In the genomic region with DNA sequence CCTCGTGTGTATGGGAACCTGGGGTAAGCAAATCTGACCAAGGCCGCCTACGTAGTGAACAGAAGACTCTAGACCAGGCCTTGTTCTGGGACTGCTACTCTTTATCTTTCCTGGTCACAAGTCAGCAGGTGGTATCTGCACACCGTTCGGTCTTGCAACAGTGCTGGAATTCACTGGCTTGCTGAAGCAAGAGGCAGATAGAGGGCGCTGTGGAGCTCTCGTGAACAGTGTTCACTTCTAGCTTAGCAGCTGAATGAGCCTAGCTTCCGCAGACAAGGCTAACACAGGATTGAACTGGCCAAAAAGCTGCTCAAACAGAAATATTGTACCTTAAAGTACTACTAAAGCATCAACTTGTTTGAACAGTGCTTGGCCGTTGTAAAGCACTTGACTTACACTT, we compare ENCODE assay signal across 9 mouse cellular contexts.
DNase-seq lines count a peak whose midpoint lies in the region; ATAC-seq lines count a peak whose summit lies in the region.
"Had no signal": no experiment of that assay in that cellular context is flagged by ENCODE, and none has a peak within 500 bp of the region (broad histone marks: within the 10 kb centered on the region; RNA-seq: fewer than 3 reads in every experiment).

No protein-coding gene starts in this region.

- H3K27me3 ChIP-seq in liver, embryonic 15.5 days: no peaks in the 10 kb centered on the region
- H3K27me3 ChIP-seq: embryonic facial prominence, embryonic 13.5 days had no signal

- H3K4me1 ChIP-seq in liver, embryonic 15.5 days (replicated peaks): peaks cover 35% of the 10 kb centered on the region

- DNase-seq in A20 (ENCODE audit: low read depth, low spot score): peak; percentile 74
- DNase-seq in adrenal gland, adult 8-10 months: peak; percentile 56
- DNase-seq in embryo, embryonic 9.5 days (ENCODE audit: extremely low spot score): peak; percentile 75
- DNase-seq in heart, adult 9 months (ENCODE audit: low spot score in 2 of 2): peak; percentile 17 to 64
- peak; percentile 95 for DNase-seq in kidney, postnatal 10 days
- peak; percentile 56 to 66 for DNase-seq in thymus, adult 18-20 months

- no peak overlapping the region for H3K9ac ChIP-seq in liver, embryonic 15.5 days
- H3K9ac ChIP-seq: embryonic facial prominence, embryonic 13.5 days had no signal

- no peaks in the 10 kb centered on the region for H3K36me3 ChIP-seq in liver, embryonic 15.5 days (replicated peaks)
- H3K36me3 ChIP-seq: embryonic facial prominence, embryonic 13.5 days had no signal

- ATAC-seq in liver, embryonic 15.5 days (ENCODE audit: insufficient read depth): peak; percentile 49; the same call in 1 of the 2 replicates
- peak; percentile 55 for ATAC-seq in neutrophil, adult 5-6 weeks (ENCODE audit: extremely low read depth, insufficient number of reproducible peaks, low FRiP score, poor library complexity, severe bottlenecking)

- H3K4me3 ChIP-seq in liver, embryonic 15.5 days (replicated peaks): no peak overlapping the region
- H3K4me3 ChIP-seq: embryonic facial prominence, embryonic 13.5 days had no signal

- H3K9me3 ChIP-seq in liver, embryonic 15.5 days (replicated peaks): no peaks in the 10 kb centered on the region
- H3K9me3 ChIP-seq: embryonic facial prominence, embryonic 13.5 days had no signal

- WGBS in liver, embryonic 15.5 days (ENCODE audit: insufficient replicate concordance): 25% methylated on average over 9 of the region's 9 CpGs

- no peak overlapping the region for H3K4me2 ChIP-seq in liver, embryonic 15.5 days
- H3K4me2 ChIP-seq: embryonic facial prominence, embryonic 13.5 days had no signal

- no peak overlapping the region for H3K27ac ChIP-seq in liver, embryonic 15.5 days (replicated peaks)
- H3K27ac ChIP-seq: embryonic facial prominence, embryonic 13.5 days had no signal

Comparison
In these comparisons a context has a peak if more than half of its experiments do, and no peak if none do; other contexts are left out.
1. DNase-seq: peak in every context shown above with its lines; median percentile 95 in kidney, postnatal 10 days; 75 in embryo, embryonic 9.5 days; 74 in A20; 61 in thymus, adult 18-20 months; 56 in adrenal gland, adult 8-10 months; 40 in heart, adult 9 months.